Mouse (Mus musculus) forebrain, embryonic 15.5 days (tissue): ENCODE measurements around the gene Tmem217. TPM values are rescaled to one million over a fixed set of nuclear protein-coding genes. Genes with fewer than 3 reads are reported as not detected.
A peak's percentile ranks its signal among the peaks of the same experiment; 100 is the strongest.

ENCODE experiments used
- ATAC-seq: fragments of 200-750 bp; cut with Nextera tagmentation; replicated peaks from 2 replicates; pipeline ENCODE4 v1.8.0; 2017; ENCODE audit warnings: mild to moderate bottlenecking, moderate TSS enrichment, moderate library complexity
- H3K27ac ChIP-seq: fragments of 300-500 bp; sonication (generic); replicated peaks from 2 replicates; pipeline ENCODE4 v1.5.1; 2015; ENCODE audit warnings: mild to moderate bottlenecking, inconsistent platforms
- H3K27me3 ChIP-seq: fragments of 300-500 bp; sonication (generic); 2 replicates; pipeline ENCODE4 v1.6.1; 2015; ENCODE audit warnings: inconsistent platforms
- H3K36me3 ChIP-seq: fragments of 300-500 bp; sonication (generic); 2 replicates; pipeline ENCODE4 v1.6.1; 2015; ENCODE audit warnings: mild to moderate bottlenecking, inconsistent platforms
- H3K4me1 ChIP-seq: fragments of 300-500 bp; sonication (generic); 2 replicates; pipeline ENCODE4 v1.6.1; 2015; ENCODE audit warnings: inconsistent platforms
- H3K4me2 ChIP-seq: fragments of 300-500 bp; sonication (generic); replicated peaks from 2 replicates; pipeline ENCODE4 v1.6.1; 2015; ENCODE audit warnings: mild to moderate bottlenecking, inconsistent platforms
- H3K4me3 ChIP-seq: fragments of 300-500 bp; sonication (generic); 2 replicates; pipeline ENCODE4 v1.5.1; 2015; ENCODE audit warnings: mild to moderate bottlenecking, inconsistent platforms
- H3K9ac ChIP-seq: fragments of 300-500 bp; sonication (generic); replicated peaks from 2 replicates; pipeline ENCODE4 v1.6.1; 2015; ENCODE audit warnings: mild to moderate bottlenecking, inconsistent platforms
- H3K9me3 ChIP-seq: fragments of 300-500 bp; sonication (generic); 2 replicates; pipeline ENCODE4 v1.6.1; 2016; ENCODE audit warnings: inconsistent platforms
- WGBS: fragments of 180-500 bp; shearing (Covaris S2); methylation state at CpG from one replicate; pipeline ENCODE4 v1.1.7; 2015; ENCODE audit warnings: mixed read lengths; 5-methylcytosine and 5-hydroxymethylcytosine counted together
- polyA plus RNA-seq: library from polyadenylated mRNA; unstranded; fragments of >200 nt; fragmentation: Nextera tagmentation; extraction: Ambion mirVana; gene quantifications from 2 replicates; pipeline ENCODE4 v1.2.1, GENCODE M21; 2015

Tmem217 gene
- polyA plus RNA-seq = 1.3 and 1.6 TPM in 2 replicates

DNA sequence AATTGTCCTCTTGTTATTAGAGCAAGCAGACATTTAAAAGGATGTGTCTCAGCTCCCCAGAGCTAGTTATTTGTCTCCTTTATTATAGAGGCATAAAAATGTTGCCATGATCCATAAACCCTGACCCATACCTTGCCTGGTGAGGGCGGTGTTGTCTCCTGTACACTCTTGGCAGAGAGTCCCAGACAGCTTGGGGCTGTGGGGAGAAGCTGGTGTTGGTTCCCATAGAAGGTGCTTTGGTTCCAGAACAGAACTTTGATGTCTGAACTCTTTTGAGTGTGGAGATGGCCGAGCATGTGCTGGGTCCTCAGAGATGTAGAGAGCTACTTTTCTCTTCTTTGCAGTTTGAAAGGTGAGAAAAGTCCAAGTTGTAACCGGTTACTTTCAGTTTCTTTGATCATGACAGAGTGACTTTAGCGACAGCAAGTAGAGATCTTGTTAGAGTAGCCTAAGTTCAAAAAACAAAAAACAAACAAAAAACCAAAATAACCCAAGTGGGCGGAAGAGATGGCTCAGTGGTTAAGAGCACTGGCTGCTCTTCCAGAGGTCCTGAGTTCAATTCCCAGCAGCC is at the start of gene Tmem217:
Gene Tmem217, minus strand, starts transcription at position 224 of the 571 bp plus-strand sequence.
- H3K9ac ChIP-seq = no peak within 1 kb of the TSS
- no peaks in the 10 kb centered on the region for H3K36me3 ChIP-seq
- WGBS = 94% methylated on average over 5 of the region's 5 CpGs
- no peak within 1 kb of the TSS for H3K4me2 ChIP-seq
- no peak within 1 kb of the TSS for H3K4me3 ChIP-seq
- H3K27ac ChIP-seq = no peak within 1 kb of the TSS
- H3K9me3 ChIP-seq = no peaks in the 10 kb centered on the region
- no peak for ATAC-seq
- no peaks in the 10 kb centered on the region for H3K27me3 ChIP-seq
- H3K4me1 ChIP-seq = peaks cover 19% of the 10 kb centered on the region

GRCm38 (mm10) chr17:29601391-29601790 is 49.2 kb upstream of the Tmem217 start:
- H3K4me2 ChIP-seq = no peak overlapping the region
- peaks cover 16% of the 10 kb centered on the region for H3K36me3 ChIP-seq
- H3K9me3 ChIP-seq = no peaks in the 10 kb centered on the region
- no peaks in the 10 kb centered on the region for H3K27me3 ChIP-seq
- no peak overlapping the region for H3K9ac ChIP-seq
- H3K4me3 ChIP-seq = no peak overlapping the region
- H3K27ac ChIP-seq = no peak overlapping the region
- peaks cover 8% of the 10 kb centered on the region; the same call in 1 of the 2 replicates for H3K4me1 ChIP-seq
- WGBS = 86% methylated on average over 4 of the region's 4 CpGs
- no peak for ATAC-seq

DNA sequence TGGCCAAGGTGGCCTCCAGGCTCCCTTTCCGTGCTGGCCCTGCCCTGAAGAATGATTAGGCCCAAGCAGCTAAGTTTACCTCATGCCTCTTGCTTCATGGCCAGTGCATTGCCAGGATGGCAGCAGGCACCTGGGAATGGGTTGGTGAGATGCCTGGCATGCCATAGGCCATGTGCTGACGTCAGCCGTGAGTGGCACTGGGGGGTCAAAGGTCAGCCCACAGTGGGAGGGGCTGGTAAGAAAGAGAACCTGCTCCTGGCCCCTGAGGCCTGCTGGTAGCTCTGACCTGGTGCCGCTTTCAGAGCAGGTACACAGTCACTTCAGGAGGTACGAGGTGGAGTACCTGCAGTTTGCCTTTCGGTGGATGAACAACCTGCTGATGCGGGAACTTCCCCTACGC is 47.4 kb upstream of the Tmem217 start:
- H3K9me3 ChIP-seq = no peaks in the 10 kb centered on the region
- H3K36me3 ChIP-seq = peaks cover 13% of the 10 kb centered on the region; the same call in 1 of the 2 replicates
- H3K27me3 ChIP-seq = no peaks in the 10 kb centered on the region
- no peak overlapping the region for H3K4me2 ChIP-seq
- no peak overlapping the region for H3K9ac ChIP-seq
- ATAC-seq = no peak
- 84% methylated on average over 8 of the region's 8 CpGs for whole genome bisulfite sequencing
- peaks cover 8% of the 10 kb centered on the region; the same call in 1 of the 2 replicates for H3K4me1 ChIP-seq
- no peak overlapping the region for H3K4me3 ChIP-seq
- H3K27ac ChIP-seq = no peak overlapping the region

DNA sequence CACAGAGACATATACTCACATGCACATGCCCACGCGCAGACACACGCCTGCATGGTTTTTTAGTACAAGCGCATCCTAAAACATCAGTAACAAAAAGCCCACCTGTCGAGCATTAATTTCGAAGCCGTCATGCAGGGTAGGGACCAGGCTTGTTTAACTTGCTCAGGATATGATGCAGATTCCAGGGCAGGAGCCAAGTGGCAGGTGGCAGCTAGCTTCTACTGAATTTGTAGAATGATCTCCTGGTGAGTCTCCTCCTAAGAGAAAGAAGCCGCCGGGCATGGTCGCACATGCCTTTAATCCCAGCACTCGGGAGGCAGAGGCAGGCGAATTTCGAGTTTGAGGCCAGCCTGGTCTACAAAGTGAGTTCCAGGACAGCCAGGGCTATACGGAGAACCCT is 46.9 kb upstream of the Tmem217 start:
- H3K4me1 ChIP-seq = peaks cover 8% of the 10 kb centered on the region; the same call in 1 of the 2 replicates
- no peaks in the 10 kb centered on the region for H3K9me3 ChIP-seq
- no peak overlapping the region for H3K27ac ChIP-seq
- no peaks in the 10 kb centered on the region for H3K27me3 ChIP-seq
- H3K9ac ChIP-seq = no peak overlapping the region
- 91% methylated on average over 14 of the region's 14 CpGs for WGBS
- H3K36me3 ChIP-seq = peaks cover 13% of the 10 kb centered on the region; the same call in 1 of the 2 replicates
- no peak for ATAC-seq
- no peak overlapping the region for H3K4me2 ChIP-seq
- H3K4me3 ChIP-seq = no peak overlapping the region

GRCm38 (mm10) chr17:29596771-29597132 is 44.6 kb upstream of the Tmem217 start:
- no peak overlapping the region for H3K9ac ChIP-seq
- no peaks in the 10 kb centered on the region for H3K27me3 ChIP-seq
- no peak overlapping the region for H3K27ac ChIP-seq
- no peak overlapping the region for H3K4me2 ChIP-seq
- 0 out of 2 replicates have a peak, but pooled peaks cover 6% of the 10 kb centered on the region for H3K36me3 ChIP-seq
- H3K4me1 ChIP-seq = peaks cover 8% of the 10 kb centered on the region; the same call in 1 of the 2 replicates
- 0 out of 2 replicates have a peak, but pooled peaks have one; percentile 26 for ATAC-seq
- WGBS = 79% methylated on average over 13 of the region's 13 CpGs
- no peak overlapping the region for H3K4me3 ChIP-seq
- H3K9me3 ChIP-seq = no peaks in the 10 kb centered on the region

DNA sequence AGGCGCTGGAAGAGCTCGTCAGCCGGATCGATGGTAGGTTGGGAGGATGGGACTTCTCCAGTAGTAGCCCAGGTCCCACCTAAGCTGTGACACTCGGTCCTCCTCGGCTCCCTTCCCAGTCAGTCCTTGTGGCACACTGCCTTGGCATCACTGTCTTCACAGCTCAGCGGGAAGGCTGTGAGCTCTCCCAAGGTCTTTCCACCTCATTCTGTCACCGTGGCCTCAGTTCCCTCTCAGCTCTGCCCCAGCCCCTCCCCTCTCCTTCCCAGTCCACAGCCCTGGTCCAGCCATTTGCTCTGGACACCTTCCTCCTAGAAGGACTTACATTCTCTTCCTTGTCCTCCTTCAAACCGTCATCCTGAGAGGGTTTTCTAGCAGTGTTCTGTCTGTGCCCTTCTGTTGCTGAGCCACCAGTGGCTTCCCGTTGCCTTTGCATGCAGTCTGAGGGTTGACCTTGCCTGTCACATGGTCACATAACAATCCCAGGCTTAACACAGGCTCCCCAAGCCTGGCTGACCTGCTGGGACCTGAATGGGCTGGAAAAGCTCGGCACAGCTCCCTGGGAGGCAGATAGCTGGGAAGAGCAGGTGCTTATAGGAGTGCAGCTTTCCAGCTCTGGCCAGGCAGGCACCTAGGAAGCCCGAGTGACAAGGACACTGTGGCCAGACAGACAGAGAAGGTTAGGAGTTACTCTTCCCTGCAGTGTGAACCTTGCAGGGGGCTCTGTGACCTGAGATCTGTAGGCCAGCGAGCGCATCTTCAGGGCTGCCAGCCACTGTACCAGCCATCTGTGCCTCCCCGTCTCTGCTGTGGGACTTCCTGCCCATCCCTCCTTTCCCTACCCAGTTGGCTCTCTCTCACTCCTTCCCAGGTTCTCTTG is 43.9 kb upstream of the Tmem217 start:
- Histone ChIP-seq H3K4me2 (no peak overlapping the region), H3K27ac (no peak overlapping the region), H3K9me3 (no peaks in the 10 kb centered on the region), H3K27me3 (no peaks in the 10 kb centered on the region), H3K9ac (no peak overlapping the region), H3K4me1 (peaks cover 8% of the 10 kb centered on the region; the same call in 1 of the 2 replicates), H3K36me3 (0 out of 2 replicates have a peak, but pooled peaks cover 6% of the 10 kb centered on the region), H3K4me3 (no peak overlapping the region)
- ATAC-seq = no peak
- WGBS = 82% methylated on average over 15 of the region's 15 CpGs

GRCm38 (mm10) chr17:29589221-29589898 is 37.2 kb upstream of the Tmem217 start:
- Histone ChIP-seq H3K9ac (no peak overlapping the region), H3K9me3 (no peaks in the 10 kb centered on the region), H3K4me2 (no peak overlapping the region), H3K27ac (peak overlapping the region; percentile 25), H3K4me1 (peaks cover 17% of the 10 kb centered on the region), H3K27me3 (no peaks in the 10 kb centered on the region), H3K4me3 (no peak overlapping the region), H3K36me3 (0 out of 2 replicates have a peak, but pooled peaks cover 4% of the 10 kb centered on the region)
- ATAC-seq = peak; percentile 57
- WGBS = 16% methylated on average over 11 of the region's 11 CpGs

DNA sequence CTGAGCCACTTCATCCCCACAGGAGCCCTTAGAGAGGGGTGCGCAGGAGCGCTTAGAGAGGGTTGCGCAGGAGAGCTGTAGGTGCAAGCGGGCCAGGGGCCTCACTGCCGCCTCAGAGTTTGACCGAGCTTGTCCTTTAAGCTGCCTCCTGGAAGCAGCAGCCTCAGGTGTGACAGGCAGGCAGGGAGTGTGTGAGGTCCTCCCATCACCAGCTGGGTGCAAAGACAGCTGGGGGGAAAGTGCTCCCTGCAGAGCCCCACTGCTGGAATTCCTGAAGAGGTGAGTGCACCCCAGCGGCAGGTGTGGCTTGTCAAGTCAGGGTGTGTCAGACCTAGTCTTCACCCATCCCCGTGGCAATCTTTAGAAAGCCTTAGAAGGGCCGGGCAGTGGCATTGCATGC is 34.7 kb upstream of the Tmem217 start:
- 91% methylated on average over 9 of the region's 9 CpGs for WGBS
- H3K4me2 ChIP-seq = no peak overlapping the region
- peaks cover 23% of the 10 kb centered on the region for H3K4me1 ChIP-seq
- H3K4me3 ChIP-seq = no peak overlapping the region
- no peaks in the 10 kb centered on the region for H3K9me3 ChIP-seq
- ATAC-seq = no peak
- no peak overlapping the region for H3K27ac ChIP-seq
- no peak overlapping the region for H3K9ac ChIP-seq
- peaks cover 5% of the 10 kb centered on the region; the same call in 1 of the 2 replicates for H3K36me3 ChIP-seq
- H3K27me3 ChIP-seq = no peaks in the 10 kb centered on the region

DNA sequence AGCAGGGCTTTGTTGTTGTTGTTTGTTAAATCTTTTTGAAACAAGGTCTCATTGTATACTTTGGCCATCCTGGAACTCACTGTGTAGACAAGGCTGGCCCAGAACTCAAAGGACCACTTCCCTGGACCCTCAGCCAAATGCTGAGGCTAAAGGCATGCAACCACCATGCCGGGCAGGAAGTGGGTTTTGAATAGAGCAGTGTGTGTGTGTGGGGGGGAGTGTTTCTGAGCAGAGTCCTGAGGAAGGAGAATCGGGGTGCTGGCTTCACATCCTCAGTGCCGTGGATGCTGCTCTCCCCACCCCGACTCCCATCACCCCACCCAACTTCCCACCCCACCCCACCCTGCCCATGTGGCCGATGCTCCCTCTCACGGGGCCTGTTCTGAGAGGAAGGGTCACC is 33.3 kb upstream of the Tmem217 start:
- Histone ChIP-seq H3K9me3 (no peaks in the 10 kb centered on the region), H3K4me2 (no peak overlapping the region), H3K36me3 (peaks cover 10% of the 10 kb centered on the region; the same call in 1 of the 2 replicates), H3K4me3 (no peak overlapping the region), H3K27me3 (no peaks in the 10 kb centered on the region), H3K27ac (no peak overlapping the region), H3K9ac (no peak overlapping the region), H3K4me1 (peaks cover 23% of the 10 kb centered on the region)
- ATAC-seq = no peak
- 90% methylated on average over 6 of the region's 6 CpGs for WGBS

GRCm38 (mm10) chr17:29584737-29585136 is 32.6 kb upstream of the Tmem217 start:
- Histone ChIP-seq H3K36me3 (peaks cover 15% of the 10 kb centered on the region; the same call in 1 of the 2 replicates), H3K4me2 (no peak overlapping the region), H3K4me3 (no peak overlapping the region), H3K27ac (0 out of 2 replicates have a peak overlapping the region, but pooled peaks have one; percentile 17), H3K9me3 (no peaks in the 10 kb centered on the region), H3K27me3 (no peaks in the 10 kb centered on the region), H3K9ac (no peak overlapping the region), H3K4me1 (peaks cover 21% of the 10 kb centered on the region)
- WGBS = 49% methylated on average over 3 of the region's 3 CpGs
- ATAC-seq = peak; percentile 60; the same call in 1 of the 2 replicates

GRCm38 (mm10) chr17:29584306-29584705 is 32.1 kb upstream of the Tmem217 start:
- H3K9me3 ChIP-seq = no peaks in the 10 kb centered on the region
- ATAC-seq = peak; percentile 38; the same call in 1 of the 2 replicates
- H3K9ac ChIP-seq = no peak overlapping the region
- 74% methylated on average over 5 of the region's 5 CpGs for WGBS
- H3K27me3 ChIP-seq = no peaks in the 10 kb centered on the region
- peaks cover 18% of the 10 kb centered on the region for H3K4me1 ChIP-seq
- H3K36me3 ChIP-seq = peaks cover 19% of the 10 kb centered on the region; the same call in 1 of the 2 replicates
- 0 out of 2 replicates have a peak overlapping the region, but pooled peaks have one; percentile 17 for H3K27ac ChIP-seq
- no peak overlapping the region for H3K4me3 ChIP-seq
- H3K4me2 ChIP-seq = no peak overlapping the region
